Mouse (Mus musculus) neural tube, embryonic 11.5 days (tissue): ENCODE data around the gene Gm12216. TPM values are rescaled to one million over a fixed set of nuclear protein-coding genes. Genes with fewer than 3 reads are reported as not detected.

Experiments used
- ATAC-seq: fragments of 200-750 bp; cut with Nextera tagmentation; 2 replicates; pipeline ENCODE4 v1.8.0; 2017; ENCODE audit warnings: moderate number of reproducible peaks, mild to moderate bottlenecking, moderate TSS enrichment, moderate library complexity; ENCODE audit not compliant: insufficient read depth, low FRiP score, low TSS enrichment
- DNase-seq: peaks from one replicate; pipeline ENCODE4 v3.0.0-alpha.2; 2015; ENCODE audit warnings: low spot score
- H3K27ac ChIP-seq: fragments of 300-500 bp; sonication (generic); 2 replicates; pipeline ENCODE4 v1.5.1; 2014; ENCODE audit warnings: low read depth, mild to moderate bottlenecking, low read length
- H3K27me3 ChIP-seq: fragments of 300-500 bp; sonication (generic); 2 replicates; pipeline ENCODE4 v1.6.1; 2014; ENCODE audit warnings: mild to moderate bottlenecking, low read length, mixed read lengths; ENCODE audit not compliant: control insufficient read depth, insufficient read depth
- H3K36me3 ChIP-seq: fragments of 300-500 bp; sonication (generic); 2 replicates; pipeline ENCODE4 v1.6.1; 2014; ENCODE audit warnings: mild to moderate bottlenecking, low read length, moderate library complexity, mixed read lengths; ENCODE audit not compliant: control insufficient read depth, insufficient read depth
- H3K4me1 ChIP-seq: fragments of 300-500 bp; sonication (generic); 2 replicates; pipeline ENCODE4 v1.6.1; 2014; ENCODE audit warnings: low read length, mixed read lengths; ENCODE audit not compliant: control insufficient read depth, insufficient read depth
- H3K4me2 ChIP-seq: fragments of 300-500 bp; sonication (generic); 2 replicates; pipeline ENCODE4 v1.6.1; 2014; ENCODE audit warnings: low read depth, mild to moderate bottlenecking, moderate library complexity
- H3K4me3 ChIP-seq: fragments of 300-500 bp; sonication (generic); 2 replicates; pipeline ENCODE4 v1.5.1; 2014; ENCODE audit warnings: low read depth, low read length
- H3K9ac ChIP-seq: fragments of 300-500 bp; sonication (generic); 2 replicates; pipeline ENCODE4 v1.6.1; 2014; ENCODE audit warnings: mild to moderate bottlenecking, low read length
- H3K9me3 ChIP-seq: fragments of 300-500 bp; sonication (generic); 2 replicates; pipeline ENCODE4 v1.6.1; 2016; ENCODE audit warnings: low read length; ENCODE audit not compliant: control insufficient read depth
- WGBS: fragments of 180-500 bp; shearing (Covaris S2); extraction: QIAGEN DNeasy Blood & Tissue Kit; methylation state at CpG from one replicate; pipeline ENCODE4 v1.1.7; 2014; 5-methylcytosine and 5-hydroxymethylcytosine counted together
- polyA plus RNA-seq: library from polyadenylated mRNA; unstranded; fragments of >200 nt; fragmentation: Nextera tagmentation; extraction: Ambion mirVana; gene quantifications from 2 replicates; pipeline ENCODE4 v1.2.1, GENCODE M21; 2014

The Gm12216 gene
- polyA plus RNA-seq, 1 experiment from 2014 or later = not detected

GRCm38 (mm10) chr11:53797386-53797920 is 61.6 kb downstream of the Gm12216 start:
- WGBS = 45% methylated on average over 6 of the region's 6 CpGs
- no peak overlapping the region for H3K4me2 ChIP-seq
- DNase-seq = no peak
- no peak for ATAC-seq
- H3K27ac ChIP-seq = no peak overlapping the region
- H3K9me3 ChIP-seq = no peaks in the 10 kb centered on the region
- no peaks in the 10 kb centered on the region for H3K36me3 ChIP-seq
- H3K9ac ChIP-seq = no peak overlapping the region
- H3K4me1 ChIP-seq = peaks cover 3% of the 10 kb centered on the region; the same call in 1 of the 2 replicates
- no peak overlapping the region for H3K4me3 ChIP-seq
- H3K27me3 ChIP-seq = no peaks in the 10 kb centered on the region

- no peaks in the 10 kb centered on the region for H3K36me3 ChIP-seq
- H3K27me3 ChIP-seq = no peaks in the 10 kb centered on the region
- no peak overlapping the region for H3K27ac ChIP-seq
- 73% methylated on average over 12 of the region's 12 CpGs for WGBS
- peaks cover 3% of the 10 kb centered on the region; the same call in 1 of the 2 replicates for H3K4me1 ChIP-seq
- no peaks in the 10 kb centered on the region for H3K9me3 ChIP-seq
- no peak overlapping the region for H3K4me2 ChIP-seq
- ATAC-seq = no peak
- no peak overlapping the region for H3K9ac ChIP-seq
- DNase-seq = no peak
- H3K4me3 ChIP-seq = no peak overlapping the region
Measured at GRCm38 (mm10) chr11:53796409-53797151, 62.5 kb downstream of the Gm12216 start.

GRCm38 (mm10) chr11:53795813-53796212 is 63.2 kb downstream of the Gm12216 start:
- Histone ChIP-seq H3K4me2 (no peak overlapping the region), H3K9me3 (no peaks in the 10 kb centered on the region), H3K4me3 (no peak overlapping the region), H3K36me3 (no peaks in the 10 kb centered on the region), H3K27me3 (no peaks in the 10 kb centered on the region), H3K4me1 (peaks cover 3% of the 10 kb centered on the region; the same call in 1 of the 2 replicates), H3K27ac (no peak overlapping the region), H3K9ac (no peak overlapping the region)
- DNase-seq (no peak), ATAC-seq (no peak)
- WGBS = 79% methylated on average over 8 of the region's 8 CpGs

GRCm38 (mm10) chr11:53794671-53795557 is 64.1 kb downstream of the Gm12216 start:
- Histone ChIP-seq H3K9me3 (no peaks in the 10 kb centered on the region), H3K4me3 (no peak overlapping the region), H3K27ac (no peak overlapping the region), H3K4me1 (peaks cover 3% of the 10 kb centered on the region; the same call in 1 of the 2 replicates), H3K36me3 (no peaks in the 10 kb centered on the region), H3K9ac (peak overlapping the region; percentile 5; the same call in 1 of the 2 replicates), H3K27me3 (no peaks in the 10 kb centered on the region), H3K4me2 (no peak overlapping the region)
- 69% methylated on average over 25 of the region's 25 CpGs for whole genome bisulfite sequencing
- ATAC-seq = no peak
- no peak for DNase-seq

- Histone ChIP-seq H3K4me1 (peaks cover 3% of the 10 kb centered on the region; the same call in 1 of the 2 replicates), H3K27me3 (no peaks in the 10 kb centered on the region), H3K9me3 (no peaks in the 10 kb centered on the region), H3K4me3 (no peak overlapping the region), H3K4me2 (no peak overlapping the region), H3K9ac (no peak overlapping the region), H3K36me3 (no peaks in the 10 kb centered on the region), H3K27ac (no peak overlapping the region)
- DNase-seq (no peak), ATAC-seq (no peak)
- 82% methylated on average over 3 of the region's 3 CpGs for WGBS
Measured at GRCm38 (mm10) chr11:53794015-53794414, 65.0 kb downstream of the Gm12216 start.

GRCm38 (mm10) chr11:53792986-53793385 is 66.1 kb downstream of the Gm12216 start:
- peaks cover 6% of the 10 kb centered on the region; the same call in 1 of the 2 replicates for H3K4me1 ChIP-seq
- H3K27me3 ChIP-seq = no peaks in the 10 kb centered on the region
- ATAC-seq = no peak

GRCm38 (mm10) chr11:53789277-53789676 is 69.8 kb downstream of the Gm12216 start:
- Histone ChIP-seq H3K36me3 (no peaks in the 10 kb centered on the region), H3K4me1 (0 out of 2 replicates have a peak, but pooled peaks cover 3% of the 10 kb centered on the region), H3K27ac (no peak overlapping the region), H3K27me3 (no peaks in the 10 kb centered on the region), H3K4me3 (no peak overlapping the region), H3K4me2 (no peak overlapping the region), H3K9ac (no peak overlapping the region), H3K9me3 (no peaks in the 10 kb centered on the region)
- DNase-seq (no peak), ATAC-seq (no peak)
- 71% methylated on average over 3 of the region's 3 CpGs for WGBS

More at GRCm38 (mm10) chr11:53792986-53793385, 66.1 kb downstream of the Gm12216 start:
- Histone ChIP-seq H3K4me2 (no peak overlapping the region), H3K4me3 (no peak overlapping the region), H3K36me3 (no peaks in the 10 kb centered on the region), H3K9ac (no peak overlapping the region), H3K9me3 (no peaks in the 10 kb centered on the region), H3K27ac (no peak overlapping the region)
- DNase-seq = no peak
- 76% methylated on average over 3 of the region's 3 CpGs for WGBS

- no peaks in the 10 kb centered on the region for H3K9me3 ChIP-seq
- H3K36me3 ChIP-seq = no peaks in the 10 kb centered on the region
- H3K27ac ChIP-seq = no peak overlapping the region
- ATAC-seq (no peak), DNase-seq (no peak)
- H3K4me1 ChIP-seq = 0 out of 2 replicates have a peak, but pooled peaks cover 3% of the 10 kb centered on the region
- no peak overlapping the region for H3K4me2 ChIP-seq
- 56% methylated on average over 8 of the region's 8 CpGs for WGBS
- H3K9ac ChIP-seq = no peak overlapping the region
- no peaks in the 10 kb centered on the region for H3K27me3 ChIP-seq
- no peak overlapping the region for H3K4me3 ChIP-seq
Measured at GRCm38 (mm10) chr11:53788196-53788595, 70.9 kb downstream of the Gm12216 start.
